Mouse (Mus musculus) ovary, postnatal 36 days (tissue): ENCODE results near the gene Gm21304.
"Not testable (repeated sequence)": the region's sequence is repeated elsewhere in the genome, so short reads cannot be mapped to it uniquely, and the experiment has no call there.

ENCODE experiments used
- DNase-seq: peaks from one replicate; pipeline ENCODE4 v3.0.0; 2022; ENCODE audit warnings: low spot score, mixed read lengths

Gm21304 gene

DNA sequence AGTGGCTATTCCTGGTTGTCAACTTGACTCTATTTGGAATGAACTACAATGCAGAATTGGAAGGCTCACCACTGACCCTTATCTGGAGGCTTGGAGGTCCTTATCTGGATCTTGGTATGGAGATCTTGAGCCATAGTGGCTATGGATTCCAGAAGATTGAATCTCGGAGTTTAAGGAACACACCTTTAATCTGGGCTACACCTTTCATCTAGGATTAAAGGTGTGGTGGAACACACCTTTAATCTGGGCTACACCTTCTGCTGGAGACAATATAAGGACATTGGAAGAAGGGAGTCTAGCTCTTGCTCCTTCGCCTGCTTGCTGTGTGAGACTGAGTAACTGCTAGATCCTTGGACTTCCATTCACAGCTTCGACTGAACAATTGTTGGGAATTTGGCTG is at the start of gene Gm21304:
Gm21304 (plus strand) TSS at position 301 of the 400 bp plus-strand sequence.
- DNase-seq = not testable (repeated sequence)

- DNase-seq = not testable (repeated sequence)
These were observed 25.6 kb upstream of the Gm21304 start, which contains the start of gene Gm21293 for GRCm38 (mm10) chr10:104142687-104143086. Gene Gm21293 (plus strand): TSS chr10:104142987.

DNA sequence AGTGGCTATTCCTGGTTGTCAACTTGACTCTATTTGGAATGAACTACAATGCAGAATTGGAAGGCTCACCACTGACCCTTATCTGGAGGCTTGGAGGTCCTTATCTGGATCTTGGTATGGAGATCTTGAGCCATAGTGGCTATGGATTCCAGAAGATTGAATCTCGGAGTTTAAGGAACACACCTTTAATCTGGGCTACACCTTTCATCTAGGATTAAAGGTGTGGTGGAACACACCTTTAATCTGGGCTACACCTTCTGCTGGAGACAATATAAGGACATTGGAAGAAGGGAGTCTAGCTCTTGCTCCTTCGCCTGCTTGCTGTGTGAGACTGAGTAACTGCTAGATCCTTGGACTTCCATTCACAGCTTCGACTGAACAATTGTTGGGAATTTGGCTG is 17.1 kb upstream of the Gm21304 start, which contains the start of gene Gm6763:
Gm6763 (plus strand) TSS at position 301 of the 400 bp plus-strand sequence.
- DNase-seq = not testable (repeated sequence)

- DNase-seq = not testable (repeated sequence)
These were observed 8.6 kb upstream of the Gm21304 start, which contains the start of gene Gm8764 for GRCm38 (mm10) chr10:104159706-104160105. Gene Gm8764 (plus strand): TSS chr10:104160006.

- not testable (repeated sequence) for DNase-seq
These were observed 8.4 kb downstream of the Gm21304 start, which contains the start of gene Gm21312 for GRCm38 (mm10) chr10:104176724-104177123. Gene Gm21312 (plus strand): TSS chr10:104177024.

DNA sequence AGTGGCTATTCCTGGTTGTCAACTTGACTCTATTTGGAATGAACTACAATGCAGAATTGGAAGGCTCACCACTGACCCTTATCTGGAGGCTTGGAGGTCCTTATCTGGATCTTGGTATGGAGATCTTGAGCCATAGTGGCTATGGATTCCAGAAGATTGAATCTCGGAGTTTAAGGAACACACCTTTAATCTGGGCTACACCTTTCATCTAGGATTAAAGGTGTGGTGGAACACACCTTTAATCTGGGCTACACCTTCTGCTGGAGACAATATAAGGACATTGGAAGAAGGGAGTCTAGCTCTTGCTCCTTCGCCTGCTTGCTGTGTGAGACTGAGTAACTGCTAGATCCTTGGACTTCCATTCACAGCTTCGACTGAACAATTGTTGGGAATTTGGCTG is 16.9 kb downstream of the Gm21304 start, which contains the start of gene Gm20765:
Gm20765 (plus strand) TSS at position 301 of the 400 bp plus-strand sequence.
- not testable (repeated sequence) for DNase-seq

GRCm38 (mm10) chr10:104193742-104194141 is 25.4 kb downstream of the Gm21304 start, which contains the start of gene Gm4340:
Gene Gm4340 (plus strand): TSS chr10:104194042.
- DNase-seq = not testable (repeated sequence)

GRCm38 (mm10) chr10:104209655-104210054 is 41.3 kb downstream of the Gm21304 start:
- no peak for DNase-seq

- DNase-seq = no peak
These were observed 42.1 kb downstream of the Gm21304 start for GRCm38 (mm10) chr10:104210268-104210990.

DNA sequence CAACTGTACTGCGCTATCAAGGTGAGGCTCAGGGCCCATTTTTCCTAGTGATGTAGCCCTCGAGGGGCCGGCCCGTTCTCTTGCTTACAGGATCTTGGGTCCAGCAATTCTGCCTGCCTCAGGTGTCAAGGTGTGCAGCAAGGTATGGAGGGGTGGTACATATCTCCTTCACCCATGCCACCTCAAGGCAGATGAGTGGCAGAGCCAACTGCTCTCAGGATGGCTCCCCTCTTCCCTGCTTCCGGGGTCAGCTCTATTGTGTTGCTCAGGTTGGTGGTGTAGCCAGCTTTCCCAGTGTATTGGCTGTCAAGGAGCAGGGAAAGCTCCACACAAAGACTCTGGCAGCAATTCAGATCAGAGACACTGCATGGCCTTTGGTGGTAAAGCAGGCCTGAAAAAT is 46.2 kb downstream of the Gm21304 start:
- no peak for DNase-seq
